Mouse (Mus musculus): Measurements from ENCODE around the gene Gm21970. TPM values are rescaled to one million over a fixed set of nuclear protein-coding genes. Genes with fewer than 3 reads are reported as not detected.

Gm21970 gene
- polyA plus RNA-seq, 1 experiment from 2014 or later, result not detected

GRCm38 (mm10) chr16:91390100-91390499 lies 1.4 kb upstream of the Gm21970 start:
- peaks cover 69% of the 10 kb centered on the region for H3K36me3 ChIP-seq (ENCODE audit: poor library complexity, severe bottlenecking)

GRCm38 (mm10) chr16:91394826-91395410 lies 3.4 kb downstream of the Gm21970 start:
- Histone ChIP-seq H3K4me3 (no peak overlapping the region), H3K27ac (no peak overlapping the region), H3K4me1 (no peaks in the 10 kb centered on the region), H3K9me3 (replicated peaks) (peaks cover 4% of the 10 kb centered on the region; the same call in 1 of the 2 replicates), H3K36me3 (ENCODE audit: poor library complexity, severe bottlenecking) (peaks cover 55% of the 10 kb centered on the region), H3K9ac (no peak overlapping the region), H3K4me2 (no peak overlapping the region), H3K27me3 (no peaks in the 10 kb centered on the region)
- WGBS, result 82% methylated on average over 4 of the region's 4 CpGs
- no peak for ATAC-seq

More at GRCm38 (mm10) chr16:91390100-91390499, 1.4 kb upstream of the Gm21970 start:
- Histone ChIP-seq H3K9me3 (replicated peaks) (peaks cover 4% of the 10 kb centered on the region; the same call in 1 of the 2 replicates), H3K27ac (no peak overlapping the region), H3K4me3 (no peak overlapping the region), H3K9ac (no peak overlapping the region), H3K4me1 (no peaks in the 10 kb centered on the region), H3K4me2 (no peak overlapping the region), H3K27me3 (no peaks in the 10 kb centered on the region)
- WGBS, result 89% methylated on average over 4 of the region's 4 CpGs
- ATAC-seq, result no peak

- Histone ChIP-seq H3K4me1 (no peaks in the 10 kb centered on the region), H3K4me2 (no peak overlapping the region), H3K4me3 (no peak overlapping the region), H3K9me3 (replicated peaks) (peaks cover 4% of the 10 kb centered on the region; the same call in 1 of the 2 replicates), H3K36me3 (ENCODE audit: poor library complexity, severe bottlenecking) (peaks cover 52% of the 10 kb centered on the region), H3K9ac (no peak overlapping the region), H3K27me3 (no peaks in the 10 kb centered on the region), H3K27ac (no peak overlapping the region)
- no peak for ATAC-seq
- WGBS, result 49% methylated on average over 8 of the region's 8 CpGs
Observed at GRCm38 (mm10) chr16:91395633-91396392, 4.3 kb downstream of the Gm21970 start.

GRCm38 (mm10) chr16:91396844-91397537 lies 5.5 kb downstream of the Gm21970 start:
- no peak for ATAC-seq
- H3K9ac ChIP-seq, result no peak overlapping the region
- WGBS, result 78% methylated on average over 10 of the region's 10 CpGs
- H3K4me1 ChIP-seq, result no peaks in the 10 kb centered on the region
- peaks cover 45% of the 10 kb centered on the region for H3K36me3 ChIP-seq (ENCODE audit: poor library complexity, severe bottlenecking)
- H3K27me3 ChIP-seq, result no peaks in the 10 kb centered on the region
- no peak overlapping the region for H3K27ac ChIP-seq
- peaks cover 4% of the 10 kb centered on the region; the same call in 1 of the 2 replicates for H3K9me3 ChIP-seq (replicated peaks)
- no peak overlapping the region for H3K4me2 ChIP-seq
- no peak overlapping the region for H3K4me3 ChIP-seq

GRCm38 (mm10) chr16:91398030-91398429 lies 6.5 kb downstream of the Gm21970 start:
- Histone ChIP-seq H3K9me3 (replicated peaks) (no peaks in the 10 kb centered on the region), H3K27me3 (no peaks in the 10 kb centered on the region), H3K4me3 (no peak overlapping the region), H3K9ac (no peak overlapping the region), H3K27ac (no peak overlapping the region), H3K4me2 (no peak overlapping the region), H3K4me1 (no peaks in the 10 kb centered on the region), H3K36me3 (ENCODE audit: poor library complexity, severe bottlenecking) (peaks cover 35% of the 10 kb centered on the region)
- 90% methylated on average over 12 of the region's 12 CpGs for WGBS
- ATAC-seq, result no peak

- Histone ChIP-seq H3K27ac (no peak overlapping the region), H3K9ac (no peak overlapping the region), H3K4me3 (no peak overlapping the region), H3K4me2 (no peak overlapping the region), H3K4me1 (no peaks in the 10 kb centered on the region), H3K9me3 (replicated peaks) (no peaks in the 10 kb centered on the region), H3K36me3 (ENCODE audit: poor library complexity, severe bottlenecking) (peaks cover 35% of the 10 kb centered on the region), H3K27me3 (no peaks in the 10 kb centered on the region)
- ATAC-seq, result no peak
- 96% methylated on average over 7 of the region's 7 CpGs for WGBS
Observed at GRCm38 (mm10) chr16:91398944-91399343, 7.4 kb downstream of the Gm21970 start.

- Histone ChIP-seq H3K27me3 (no peaks in the 10 kb centered on the region), H3K4me3 (no peak overlapping the region), H3K9me3 (replicated peaks) (no peaks in the 10 kb centered on the region), H3K36me3 (ENCODE audit: poor library complexity, severe bottlenecking) (peaks cover 22% of the 10 kb centered on the region), H3K4me1 (peaks cover 10% of the 10 kb centered on the region), H3K9ac (no peak overlapping the region), H3K4me2 (no peak overlapping the region), H3K27ac (no peak overlapping the region)
- 88% methylated on average over 6 of the region's 6 CpGs for whole genome bisulfite sequencing
- no peak for ATAC-seq
Observed at GRCm38 (mm10) chr16:91401569-91402165, 10.1 kb downstream of the Gm21970 start.

- 79% methylated on average over 9 of the region's 9 CpGs for WGBS
- Histone ChIP-seq H3K9me3 (replicated peaks) (no peaks in the 10 kb centered on the region), H3K4me3 (no peak overlapping the region), H3K36me3 (ENCODE audit: poor library complexity, severe bottlenecking) (peaks cover 14% of the 10 kb centered on the region), H3K9ac (no peak overlapping the region), H3K27me3 (no peaks in the 10 kb centered on the region), H3K4me1 (peaks cover 14% of the 10 kb centered on the region), H3K4me2 (no peak overlapping the region), H3K27ac (no peak overlapping the region)
- no peak for ATAC-seq
Observed at GRCm38 (mm10) chr16:91403784-91404183, 12.3 kb downstream of the Gm21970 start.

GRCm38 (mm10) chr16:91404187-91404586 lies 12.7 kb downstream of the Gm21970 start:
- Histone ChIP-seq H3K27me3 (no peaks in the 10 kb centered on the region), H3K27ac (no peak overlapping the region), H3K4me3 (no peak overlapping the region), H3K4me2 (no peak overlapping the region), H3K4me1 (peaks cover 14% of the 10 kb centered on the region), H3K36me3 (ENCODE audit: poor library complexity, severe bottlenecking) (peaks cover 14% of the 10 kb centered on the region), H3K9me3 (replicated peaks) (no peaks in the 10 kb centered on the region), H3K9ac (no peak overlapping the region)
- ATAC-seq, result no peak
- 92% methylated on average over 8 of the region's 8 CpGs for WGBS

- no peak for ATAC-seq
- WGBS, result 69% methylated on average over 10 of the region's 10 CpGs
- no peak overlapping the region for H3K9ac ChIP-seq
- no peak overlapping the region for H3K27ac ChIP-seq
- H3K4me3 ChIP-seq, result no peak overlapping the region
- H3K4me1 ChIP-seq, result peaks cover 14% of the 10 kb centered on the region
- H3K9me3 ChIP-seq (replicated peaks), result no peaks in the 10 kb centered on the region
- H3K27me3 ChIP-seq, result no peaks in the 10 kb centered on the region
- H3K36me3 ChIP-seq (ENCODE audit: poor library complexity, severe bottlenecking), result peaks cover 14% of the 10 kb centered on the region
- no peak overlapping the region for H3K4me2 ChIP-seq
Observed at GRCm38 (mm10) chr16:91404828-91405577, 13.5 kb downstream of the Gm21970 start.

Data from forebrain, embryonic 13.5 days (tissue).